Mouse (Mus musculus): Measurements from ENCODE around the gene Ndp. TPM values are rescaled to one million over a fixed set of nuclear protein-coding genes. Genes with fewer than 3 reads are reported as not detected.

Ndp gene
- total RNA-seq, 2 experiments from 2014 or later = 6.1 to 6.5 TPM

Other genes starting within 250 kb of the Ndp start
- gene Maob, start 94.4 kb downstream of the Ndp start, total RNA-seq (2021) = 1 to 10 TPM; 6.7 to 8.5 TPM

Measured in left cerebral cortex, postnatal 10 days (tissue).